Mouse (Mus musculus): ENCODE measurements at regions not wholly inside any gene's neighbourhood (a gene's known extent, or its start where the extent isn't known, plus 50 kb on each side); places are given as distances from the start of the nearest gene placed in this dataset.

DNA sequence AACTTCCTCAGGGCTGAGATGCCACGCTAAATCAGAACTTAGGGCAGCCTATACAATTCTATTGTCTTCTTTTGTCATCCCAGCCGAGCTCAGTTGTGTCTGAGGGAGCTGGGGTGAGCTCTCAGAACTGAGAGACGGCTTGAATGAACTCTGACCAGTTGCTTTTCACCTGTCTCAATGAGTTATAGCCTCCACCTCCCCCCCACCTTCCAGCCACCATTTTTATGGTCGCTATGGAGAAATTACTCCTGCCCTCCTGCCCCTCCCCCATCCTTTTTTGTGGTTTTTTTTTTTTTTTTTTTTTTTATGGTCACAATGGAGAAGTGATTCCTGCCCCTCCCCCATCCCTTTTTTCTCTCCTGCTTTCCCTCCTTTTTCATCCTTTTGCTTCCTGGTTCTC is 251.6 kb upstream of the Gm10131 start:
- ATAC-seq (replicated peaks; ENCODE audit: low FRiP score, low TSS enrichment, poor library complexity, severe bottlenecking): no peak

DNA sequence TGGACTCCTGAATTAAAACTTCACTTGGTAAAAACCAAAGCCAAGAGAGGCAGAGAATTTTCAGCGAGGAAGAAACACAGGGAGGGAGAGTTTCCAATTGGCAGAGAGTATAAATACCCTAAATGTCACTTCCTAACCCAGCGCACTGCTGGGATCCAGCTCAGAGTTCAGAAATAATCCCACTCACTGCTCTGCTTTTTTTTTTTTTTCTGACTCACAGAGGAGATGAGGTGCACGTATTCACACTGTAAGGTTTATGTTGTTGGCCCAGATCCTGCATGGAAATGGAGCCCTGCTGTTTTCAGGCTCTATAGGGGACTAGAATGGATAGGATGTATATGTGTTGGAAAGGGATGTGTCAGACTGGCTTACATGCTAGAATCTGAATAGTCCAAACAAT is 249.8 kb upstream of the Gm10131 start:
- ATAC-seq (replicated peaks; ENCODE audit: low FRiP score, low TSS enrichment, poor library complexity, severe bottlenecking): no peak

DNA sequence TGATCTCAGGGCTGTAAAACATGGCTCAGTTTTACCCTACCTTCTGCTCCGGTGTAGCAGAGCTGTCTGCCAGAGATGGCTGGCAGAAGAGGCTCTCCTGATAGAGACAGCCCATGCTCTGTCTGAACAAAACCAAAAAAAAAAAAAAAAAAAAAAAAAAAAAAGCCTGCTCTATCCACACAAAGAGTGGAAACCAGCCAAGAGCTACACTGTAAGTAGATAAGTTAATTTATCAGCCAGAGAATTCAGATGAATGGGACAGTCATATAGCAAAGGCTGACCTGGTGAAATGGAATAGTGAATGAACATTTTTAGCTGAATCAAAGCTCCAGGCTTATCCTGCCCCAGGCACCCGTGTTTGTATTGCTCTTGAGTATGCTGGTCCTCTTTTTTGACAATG is 248.2 kb upstream of the Gm10131 start:
- ATAC-seq (replicated peaks; ENCODE audit: low FRiP score, low TSS enrichment, poor library complexity, severe bottlenecking): no peak

DNA sequence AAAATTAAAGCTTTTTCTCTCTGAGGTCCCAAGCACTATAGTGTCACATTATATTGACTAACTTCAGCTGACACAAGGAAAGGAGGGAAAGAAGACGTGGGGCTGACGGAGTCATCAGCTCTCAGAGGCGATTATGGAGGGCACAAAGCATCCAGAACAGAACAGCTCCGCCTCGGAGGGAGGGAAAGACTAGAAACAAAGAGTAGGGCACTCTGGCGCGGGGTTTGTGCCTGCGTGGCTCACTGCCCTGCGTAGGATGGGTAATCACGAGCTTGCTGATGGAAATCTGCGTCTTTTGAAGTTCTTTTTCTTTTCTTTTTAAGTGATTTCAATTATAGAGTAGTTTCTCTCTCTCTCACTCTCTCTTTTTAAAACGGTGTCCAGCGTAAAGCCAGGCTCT is 243.5 kb upstream of the Gm10131 start:
- ATAC-seq (replicated peaks; ENCODE audit: low FRiP score, low TSS enrichment, poor library complexity, severe bottlenecking): no peak

DNA sequence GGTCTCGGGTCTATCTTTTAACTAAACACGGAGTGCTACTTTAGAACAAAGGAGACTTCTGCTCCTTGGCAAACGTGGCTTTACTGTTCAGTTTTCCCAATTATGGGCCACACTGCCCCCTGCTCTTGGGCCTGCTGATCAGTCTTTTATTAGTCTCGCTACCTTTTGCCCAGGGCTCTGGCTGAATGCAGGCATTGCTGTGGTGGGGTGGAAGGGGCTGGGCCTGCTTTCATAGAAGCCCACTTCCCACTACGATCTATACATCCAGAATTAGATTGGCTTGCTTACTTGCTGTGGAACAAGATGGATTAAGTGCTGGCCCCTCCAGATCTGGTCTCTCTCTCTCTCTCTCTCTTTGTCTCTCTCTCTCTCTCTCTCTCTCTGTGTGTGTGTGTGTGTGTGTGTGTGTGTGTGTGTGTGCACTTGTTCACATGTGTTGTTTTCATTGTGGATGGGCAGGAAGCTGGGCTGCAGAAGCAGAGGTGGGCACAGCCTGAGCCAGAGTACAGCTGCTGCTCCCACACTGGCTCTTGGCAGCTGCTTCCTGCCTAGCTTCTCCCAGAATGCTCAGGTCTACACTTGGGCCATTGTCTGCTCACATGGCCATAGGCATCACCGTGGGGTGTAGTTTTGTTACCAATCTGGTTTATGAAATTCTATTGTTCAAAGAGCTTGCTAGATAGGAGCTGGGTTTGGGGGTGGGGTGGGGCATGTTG is 241.8 kb upstream of the Gm10131 start:
- no peak for ATAC-seq (replicated peaks; ENCODE audit: low FRiP score, low TSS enrichment, poor library complexity, severe bottlenecking)

DNA sequence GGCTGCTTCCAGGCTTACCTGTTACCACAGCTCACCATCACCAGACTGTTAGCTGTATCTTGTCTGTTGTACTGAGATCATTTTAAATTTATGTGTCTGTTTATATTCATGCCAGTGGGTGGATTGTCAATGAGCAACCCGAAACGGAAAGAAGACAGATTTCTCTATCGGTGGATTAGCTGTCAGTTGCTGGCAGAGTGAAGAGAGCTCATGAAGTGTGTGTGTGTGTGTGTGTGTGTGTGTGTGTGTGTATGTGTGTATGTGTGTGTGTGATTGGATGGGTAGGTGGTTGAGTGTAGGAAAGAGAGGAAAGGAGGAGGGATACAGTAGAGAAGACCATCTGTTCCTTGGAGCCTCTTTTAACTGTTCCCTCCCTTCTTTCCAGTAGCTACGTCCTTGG is 223.3 kb upstream of the Gm10131 start:
- no peak for ATAC-seq (replicated peaks; ENCODE audit: low FRiP score, low TSS enrichment, poor library complexity, severe bottlenecking)

DNA sequence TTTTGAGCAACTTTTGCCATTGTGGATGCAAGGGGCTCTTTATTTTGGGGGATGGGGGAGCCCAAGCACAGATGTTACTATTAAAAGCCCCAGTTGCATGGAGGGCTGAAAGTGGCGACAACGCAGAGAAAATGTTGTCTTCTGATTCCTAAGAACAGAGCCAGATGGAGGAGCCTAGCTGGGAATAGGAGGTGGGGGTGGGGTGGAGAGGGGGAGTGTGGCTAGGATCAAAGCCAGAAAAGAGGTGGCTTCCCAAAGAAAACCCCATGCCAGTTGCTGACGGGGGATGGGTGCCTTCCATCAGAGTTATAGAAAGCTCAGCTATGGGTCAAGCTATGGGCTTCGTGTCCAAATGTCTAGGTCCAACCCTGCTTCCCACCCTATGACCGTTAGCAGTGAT is 220.1 kb upstream of the Gm10131 start:
- ATAC-seq (replicated peaks; ENCODE audit: low FRiP score, low TSS enrichment, poor library complexity, severe bottlenecking): no peak

DNA sequence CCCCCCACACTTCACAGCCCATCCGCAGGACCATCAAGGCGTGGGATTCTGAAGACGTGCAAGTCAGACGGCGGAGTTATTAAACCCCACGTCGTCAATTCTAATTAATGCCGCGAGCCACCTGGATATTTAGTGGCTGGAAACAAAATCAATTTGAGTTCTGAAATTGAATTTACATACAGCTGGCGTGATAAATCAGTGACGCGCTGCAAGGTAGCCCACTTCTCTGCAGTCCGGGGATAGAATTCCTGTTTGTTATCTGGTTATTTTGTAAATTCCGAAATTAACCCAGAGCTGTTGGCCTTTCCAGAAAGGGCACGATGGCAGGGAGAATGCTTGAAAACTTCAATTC is 215.1 kb upstream of the Gm10131 start:
- ATAC-seq (replicated peaks; ENCODE audit: low FRiP score, low TSS enrichment, poor library complexity, severe bottlenecking): no peak

DNA sequence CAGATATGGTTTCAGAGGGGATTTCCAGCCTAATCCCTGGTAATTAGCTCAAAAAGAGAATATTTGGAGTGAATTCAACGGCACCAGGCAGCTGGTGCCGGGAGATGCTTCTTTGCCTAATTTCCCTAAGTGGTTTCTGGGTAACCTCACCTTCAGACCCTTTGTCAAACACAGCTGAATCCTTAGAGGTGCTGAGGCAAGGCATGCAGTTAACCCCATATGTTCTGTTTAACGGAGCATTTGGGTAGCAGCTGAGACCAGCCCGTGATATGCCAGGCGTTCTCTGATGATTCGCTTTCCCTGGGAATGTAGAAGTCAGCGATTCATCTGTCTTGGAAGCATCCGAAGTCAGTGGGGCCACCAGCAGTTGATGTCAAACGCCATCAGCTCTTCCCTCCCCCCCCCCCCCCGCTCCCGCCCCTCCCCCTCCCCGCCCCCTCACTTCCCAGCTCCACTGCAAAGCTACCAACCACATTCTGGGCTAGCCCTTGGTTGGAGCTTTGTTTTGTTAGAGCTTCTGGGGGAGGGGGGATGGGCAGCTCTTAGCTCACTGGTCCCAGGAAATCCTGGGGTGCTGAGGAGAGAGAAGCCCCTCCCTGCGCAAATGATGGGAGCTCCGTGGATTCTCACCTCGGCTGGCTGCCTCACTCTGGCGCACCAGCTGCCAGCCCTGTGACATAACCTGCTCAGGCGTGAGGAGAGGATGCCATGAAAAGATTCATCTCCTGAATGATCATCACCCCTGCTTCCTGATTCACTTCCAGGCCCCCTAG is 214.5 kb upstream of the Gm10131 start:
- ATAC-seq (replicated peaks; ENCODE audit: low FRiP score, low TSS enrichment, poor library complexity, severe bottlenecking): no peak

DNA sequence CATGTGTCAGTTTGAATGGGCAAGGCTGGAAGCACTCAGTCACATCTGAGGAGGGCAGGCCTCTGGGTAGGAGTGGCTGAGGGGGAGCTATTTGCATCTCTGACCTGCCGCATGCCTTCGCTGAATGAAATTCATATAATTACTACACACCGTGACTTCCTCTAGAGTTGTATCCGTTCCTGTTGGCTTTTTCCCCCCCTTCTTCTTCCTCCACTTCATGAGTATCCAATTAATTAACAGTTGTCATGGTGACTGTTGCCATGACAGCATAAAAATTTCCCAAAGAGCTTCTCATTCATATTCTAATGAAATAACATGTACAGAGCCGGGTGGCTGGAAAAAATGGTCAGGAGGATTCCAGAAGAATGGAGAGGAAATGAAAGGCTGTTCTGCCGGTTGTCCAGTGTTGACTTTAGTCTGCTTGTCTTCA is 208.6 kb upstream of the Gm10131 start:
- no peak for ATAC-seq (replicated peaks; ENCODE audit: low FRiP score, low TSS enrichment, poor library complexity, severe bottlenecking)

DNA sequence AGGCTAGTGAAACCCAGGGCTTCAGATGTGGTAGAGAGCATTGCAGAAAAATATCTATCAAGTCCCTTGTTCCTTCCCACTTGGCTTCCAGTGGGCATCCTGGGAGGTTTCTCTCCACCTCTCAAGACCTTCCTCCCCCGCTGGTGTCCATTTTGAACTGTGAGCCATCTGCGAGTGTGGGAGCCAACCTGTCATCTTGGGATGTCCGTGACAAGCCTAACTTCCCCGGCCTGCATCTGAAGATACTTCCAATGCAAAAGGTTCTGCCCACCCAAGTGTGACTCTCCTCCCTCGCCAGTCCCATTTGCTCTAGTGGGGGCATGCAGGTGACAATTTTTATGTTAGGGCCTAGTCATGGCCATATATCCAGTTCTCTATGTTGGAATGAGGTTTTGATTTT is 208.2 kb upstream of the Gm10131 start:
- no peak for ATAC-seq (replicated peaks; ENCODE audit: low FRiP score, low TSS enrichment, poor library complexity, severe bottlenecking)

DNA sequence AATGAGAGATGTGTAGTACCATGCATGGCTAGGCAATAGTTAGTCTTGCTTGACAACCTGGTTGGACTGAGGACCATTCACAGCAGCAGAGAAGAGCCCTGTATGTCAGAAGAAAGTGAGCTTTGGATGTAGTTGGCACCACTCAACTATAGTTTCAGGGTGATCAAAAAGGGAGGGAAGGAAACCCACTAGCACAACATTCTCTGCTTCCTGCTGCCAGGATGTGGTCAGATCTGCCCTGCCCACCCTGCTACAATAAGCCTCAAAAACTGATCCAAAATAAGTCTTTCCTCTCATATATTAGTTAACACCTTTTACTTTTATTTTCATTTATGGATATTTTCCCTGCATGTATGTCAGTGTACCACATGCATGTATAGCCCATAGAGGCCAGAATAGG is 203.7 kb upstream of the Gm10131 start:
- ATAC-seq (replicated peaks; ENCODE audit: low FRiP score, low TSS enrichment, poor library complexity, severe bottlenecking): no peak

DNA sequence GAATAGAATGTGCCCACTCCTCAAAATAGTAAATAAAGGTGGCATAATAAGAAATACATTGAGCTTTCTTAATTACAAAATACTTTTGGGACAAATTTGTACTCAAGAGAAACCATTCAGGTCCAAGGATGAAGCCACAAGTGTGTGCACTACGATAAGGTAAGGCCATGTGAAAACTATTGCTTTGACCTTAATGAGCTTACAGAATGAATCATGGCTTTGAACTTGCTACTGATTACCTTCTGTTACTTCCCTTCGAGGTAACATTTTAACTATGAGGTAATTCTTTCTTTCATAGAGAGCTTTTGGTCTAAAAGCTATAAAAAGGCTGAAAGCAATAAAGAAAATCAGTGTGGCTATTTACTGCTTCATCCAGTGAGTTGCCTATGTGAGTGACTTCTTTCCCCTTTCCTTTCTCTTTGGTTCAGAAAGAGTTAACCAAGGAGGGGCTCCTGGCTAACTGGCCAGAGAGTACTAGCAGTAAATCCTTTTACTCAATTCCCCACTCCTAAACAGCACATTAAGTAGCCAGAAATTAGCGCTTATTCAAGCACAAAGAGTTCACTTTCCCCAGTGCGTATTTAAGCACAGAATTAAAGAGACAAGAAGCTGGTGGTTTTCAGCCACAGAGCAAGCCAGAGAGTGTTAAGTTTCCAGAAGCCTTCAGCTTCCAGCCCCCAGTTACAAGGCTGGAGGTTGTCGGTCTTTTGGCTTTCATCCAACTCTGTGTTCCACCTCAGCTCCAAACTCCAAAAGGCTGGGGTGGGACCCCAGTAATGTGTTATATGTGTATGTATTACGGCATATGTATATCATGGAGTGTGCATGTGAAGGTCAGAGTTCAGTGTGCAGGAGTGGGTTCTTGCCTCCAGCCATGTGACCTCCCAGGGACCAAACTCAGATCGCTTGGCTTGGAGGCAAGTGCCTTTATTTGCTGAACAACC is 194.3 kb upstream of the Gm10131 start:
- no peak for ATAC-seq (replicated peaks; ENCODE audit: low FRiP score, low TSS enrichment, poor library complexity, severe bottlenecking)

DNA sequence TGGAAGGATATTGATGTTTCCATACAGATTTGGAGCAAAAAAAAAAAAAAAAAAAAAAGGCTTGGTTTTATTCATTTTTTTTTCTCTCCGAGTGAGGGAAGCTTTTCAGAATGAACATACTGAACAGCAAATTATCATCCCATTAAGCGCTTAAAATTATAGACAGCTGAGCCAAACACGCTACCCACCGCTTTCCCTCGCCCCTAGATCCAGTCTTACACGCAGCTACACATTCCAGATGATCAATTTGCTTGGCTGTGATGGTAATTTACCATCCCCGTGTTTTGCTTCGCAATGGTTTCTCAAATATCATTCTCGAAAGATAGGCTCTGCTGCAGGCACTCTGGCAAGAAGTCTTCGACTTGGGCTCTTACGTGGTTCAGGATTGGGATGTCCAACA is 192.3 kb upstream of the Gm10131 start:
- ATAC-seq (replicated peaks; ENCODE audit: low FRiP score, low TSS enrichment, poor library complexity, severe bottlenecking): no peak

DNA sequence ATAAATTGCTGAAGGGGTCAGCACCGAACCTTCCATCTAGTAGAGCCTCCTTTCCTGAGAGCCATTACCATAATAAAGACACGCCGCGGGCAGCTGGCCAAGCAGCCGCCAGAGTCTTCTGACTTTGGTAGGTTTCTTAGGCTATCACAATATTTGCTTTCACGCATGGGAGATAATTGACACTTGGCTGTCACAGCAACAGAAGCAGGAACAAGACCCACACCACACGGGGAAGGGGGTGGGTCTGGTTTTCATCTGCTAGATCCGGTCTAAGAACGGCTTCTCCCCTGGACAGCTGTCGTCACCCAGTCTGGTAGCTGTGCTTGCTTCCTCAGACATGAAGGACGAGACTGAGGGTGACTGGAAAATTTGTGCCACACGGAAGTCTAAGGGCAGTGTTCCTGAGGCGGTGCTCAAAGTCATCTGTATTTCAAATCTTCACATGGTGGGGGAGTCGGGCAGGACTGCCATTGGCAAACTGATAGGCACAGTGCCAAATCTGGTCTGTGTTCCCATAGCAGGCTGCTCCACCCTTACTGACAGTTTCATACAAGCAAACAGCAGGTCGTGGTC is 188.9 kb upstream of the Gm10131 start:
- ATAC-seq (replicated peaks; ENCODE audit: low FRiP score, low TSS enrichment, poor library complexity, severe bottlenecking): no peak

DNA sequence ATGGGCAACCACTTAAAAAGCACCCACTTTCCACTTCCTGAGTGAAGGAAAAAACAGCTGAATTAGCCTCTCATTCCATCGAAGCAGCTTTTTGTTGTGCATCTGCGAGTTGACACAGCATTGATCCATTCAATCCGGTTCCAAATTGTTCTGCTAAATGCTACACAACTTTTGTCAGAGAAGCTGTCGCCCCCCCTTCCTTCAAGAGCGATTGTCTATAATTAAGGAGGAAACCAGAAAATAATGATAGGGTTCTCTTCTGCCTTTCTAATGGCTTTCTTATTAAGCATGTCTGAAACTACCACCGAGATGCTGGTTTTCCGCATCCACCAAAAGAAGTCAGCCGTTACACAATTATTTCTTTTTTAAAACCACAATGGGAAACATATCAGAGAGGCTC is 183.2 kb upstream of the Gm10131 start:
- ATAC-seq (replicated peaks; ENCODE audit: low FRiP score, low TSS enrichment, poor library complexity, severe bottlenecking): no peak

DNA sequence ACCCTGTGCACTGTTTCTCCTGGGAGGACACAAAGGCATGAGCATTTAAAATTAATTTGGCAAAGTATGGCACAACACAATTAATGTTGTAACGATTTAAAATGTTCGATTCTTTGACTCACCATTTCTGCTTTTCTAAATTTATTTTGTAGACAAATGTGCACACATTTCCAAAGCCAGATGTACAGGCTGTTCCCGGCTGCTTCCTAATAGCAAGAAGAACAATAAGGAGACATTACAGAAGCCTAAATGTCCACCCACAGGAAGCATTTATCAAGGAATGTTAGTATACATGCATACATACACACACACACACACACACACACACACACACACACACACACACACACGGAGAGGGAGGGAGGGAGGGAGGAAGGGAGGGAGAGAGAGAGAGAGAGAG is 179.1 kb upstream of the Gm10131 start:
- no peak for ATAC-seq (replicated peaks; ENCODE audit: low FRiP score, low TSS enrichment, poor library complexity, severe bottlenecking)

DNA sequence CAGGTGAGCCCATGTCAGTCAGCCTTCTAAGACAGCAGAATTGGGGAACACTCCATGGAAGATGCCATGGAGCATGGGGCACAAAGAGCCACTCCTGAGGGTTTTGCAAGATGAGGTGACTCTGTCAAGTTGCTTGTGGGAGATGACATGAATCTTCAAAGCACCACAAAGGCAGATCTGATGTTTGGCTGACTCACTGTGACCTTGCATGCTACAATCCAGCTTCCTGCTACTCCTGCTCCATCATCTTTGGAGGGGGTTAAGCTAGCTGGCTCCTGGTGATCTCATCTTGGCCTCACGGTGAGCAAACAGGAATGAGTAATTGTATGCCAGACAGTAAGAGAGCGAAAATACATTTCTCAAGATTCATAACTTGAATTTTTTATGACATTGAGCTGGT is 176.3 kb upstream of the Gm10131 start:
- ATAC-seq (replicated peaks; ENCODE audit: low FRiP score, low TSS enrichment, poor library complexity, severe bottlenecking): no peak

DNA sequence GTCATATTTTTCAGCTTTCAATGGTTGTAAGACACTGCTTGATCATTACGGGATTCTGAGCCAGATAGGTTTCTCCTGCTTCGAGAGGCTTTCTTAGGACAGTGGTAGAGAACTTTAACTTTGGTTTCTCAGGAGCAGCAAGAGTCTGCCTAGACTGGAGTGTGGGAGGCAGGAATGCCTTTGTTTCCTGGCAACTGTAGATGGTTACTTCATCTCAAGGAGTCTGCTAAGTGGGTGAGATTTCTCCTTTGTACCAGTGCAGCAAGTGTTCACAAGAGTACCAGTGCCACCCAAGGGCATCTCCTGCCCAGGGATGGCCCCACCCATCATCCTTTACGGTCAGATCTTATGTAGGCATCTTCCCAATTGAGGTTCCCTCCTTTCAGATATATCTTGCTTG is 173.0 kb upstream of the Gm10131 start:
- no peak for ATAC-seq (replicated peaks; ENCODE audit: low FRiP score, low TSS enrichment, poor library complexity, severe bottlenecking)

DNA sequence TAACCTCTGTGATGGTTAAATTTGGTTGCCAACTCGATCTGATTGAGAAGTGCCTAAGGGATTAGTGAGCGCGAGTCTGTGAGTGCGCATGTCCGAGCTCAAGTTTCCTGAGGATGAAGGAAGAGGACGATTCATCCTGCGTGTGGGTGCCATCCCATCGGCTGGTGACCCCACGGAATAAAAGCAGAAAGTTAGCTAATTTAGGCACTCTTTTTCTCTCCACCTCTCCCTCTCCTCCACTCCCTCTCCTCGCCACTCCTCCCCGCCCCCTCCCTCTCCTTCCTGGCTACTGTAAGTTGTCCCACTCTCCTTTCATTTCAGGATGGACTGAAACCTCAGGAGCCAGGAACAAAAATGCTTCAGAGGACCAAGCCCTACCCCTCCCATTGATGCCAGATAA is 168.9 kb upstream of the Gm10131 start:
- ATAC-seq (replicated peaks; ENCODE audit: low FRiP score, low TSS enrichment, poor library complexity, severe bottlenecking): no peak
